Mouse (Mus musculus) kidney, postnatal 14 days (tissue): Measurements from ENCODE around the gene Rassf6.

ENCODE experiments used
- DNase-seq: peaks from one replicate; pipeline ENCODE4 v3.0.0; 2022; ENCODE audit warnings: mixed read lengths

Rassf6 gene

GRCm38 (mm10) chr5:90564161-90564560 is 76.3 kb downstream of the Rassf6 start:
- no peak for DNase-seq

GRCm38 (mm10) chr5:90562880-90563279 is 77.6 kb downstream of the Rassf6 start:
- DNase-seq, result no peak

GRCm38 (mm10) chr5:90561721-90562275 is 78.7 kb downstream of the Rassf6 start:
- DNase-seq, result no peak

- DNase-seq, result no peak
Observed at GRCm38 (mm10) chr5:90560743-90561142, 79.7 kb downstream of the Rassf6 start, which contains the start of gene 5830473C10Rik. Gene 5830473C10Rik (plus strand): TSS chr5:90561107.

GRCm38 (mm10) chr5:90556052-90556451 is 84.4 kb downstream of the Rassf6 start:
- DNase-seq, result no peak
